Mouse (Mus musculus) spleen, adult 2 months (tissue): ENCODE results near the gene Irf2. TPM values are rescaled to one million over a fixed set of nuclear protein-coding genes. Genes with fewer than 3 reads are reported as not detected.

Experiments used
- DNase-seq, 2 experiments: peaks; one replicate each; pipeline versions ENCODE4 v3.0.0 to v3.0.0-alpha.2; 2012 to 2021; ENCODE audit warnings: low spot score in 2 of 2, low read depth in 1 of 2
- H3K27ac ChIP-seq: fragments of 200-500 bp; 2 replicates; pipeline ENCODE4 v1.5.1; 2012; ENCODE audit warnings: low read length, inconsistent platforms; ENCODE audit not compliant: insufficient read depth
- H3K27me3 ChIP-seq: fragments of 200-500 bp; 2 replicates; pipeline ENCODE4 v1.6.1; 2012; ENCODE audit warnings: mild to moderate bottlenecking, moderate library complexity, low read length, inconsistent platforms; ENCODE audit not compliant: control insufficient read depth, insufficient read depth
- H3K36me3 ChIP-seq: fragments of 200-500 bp; 2 replicates; pipeline ENCODE4 v1.6.1; 2012; ENCODE audit warnings: mild to moderate bottlenecking, low read length, inconsistent platforms; ENCODE audit not compliant: control insufficient read depth, insufficient read depth
- H3K4me1 ChIP-seq: fragments of 200-500 bp; 2 replicates; pipeline ENCODE4 v1.6.1; 2011; ENCODE audit warnings: inconsistent platforms; ENCODE audit not compliant: control insufficient read depth, insufficient read depth, insufficient read length
- H3K4me3 ChIP-seq: fragments of 200-500 bp; 2 replicates; pipeline ENCODE4 v1.5.1; 2011; ENCODE audit warnings: mild to moderate bottlenecking, inconsistent platforms; ENCODE audit not compliant: insufficient read depth, insufficient read length; ENCODE audit errors: extremely low read depth
- CTCF ChIP-seq: fragments of 200-500 bp; IDR thresholded peaks from 2 replicates; pipeline ENCODE4 v1.5.1; 2011; ENCODE audit warnings: mild to moderate bottlenecking, inconsistent platforms; ENCODE audit not compliant: insufficient read depth, insufficient read length, insufficient replicate concordance; ENCODE audit errors: extremely low read depth
- POLR2A ChIP-seq: fragments of 200-500 bp; IDR thresholded peaks from 2 replicates; pipeline ENCODE4 v1.6.1; 2011; ENCODE audit warnings: low read depth, low read length, inconsistent platforms
- whole genome bisulfite sequencing: fragments of 180-500 bp; shearing (Covaris S2); methylation state at CpG from one replicate; pipeline ENCODE4 v1.1.7; 2018; 5-methylcytosine and 5-hydroxymethylcytosine counted together
- polyA plus RNA-seq: library from polyadenylated mRNA; depleted of rRNA; stranded (reverse); fragments of >200 nt; gene quantifications from 2 replicates; pipeline ENCODE4 v1.2.3, GENCODE M21; 2012

Irf2 gene
- polyA plus RNA-seq, 1 experiment, result 28.8 TPM

- Histone ChIP-seq H3K4me3 (no peak overlapping the region), H3K27ac (no peak overlapping the region), H3K36me3 (peaks cover 3% of the 10 kb centered on the region; the same call in 1 of the 2 replicates), H3K4me1 (peaks cover 3% of the 10 kb centered on the region), H3K27me3 (no peaks in the 10 kb centered on the region)
- 89% methylated on average over 3 of the region's 3 CpGs for WGBS
- TF ChIP-seq POLR2A, result no peak
- no peak for TF ChIP-seq CTCF
- no peak for DNase-seq
These were observed 3.3 kb upstream of the Irf2 start for GRCm38 (mm10) chr8:46736260-46736659.

- 82% methylated on average over 10 of the region's 10 CpGs for WGBS
- no peak overlapping the region for H3K27ac ChIP-seq
- peaks cover 3% of the 10 kb centered on the region; the same call in 1 of the 2 replicates for H3K36me3 ChIP-seq
- no peaks in the 10 kb centered on the region for H3K27me3 ChIP-seq
- TF ChIP-seq POLR2A, result no peak
- no peak for TF ChIP-seq CTCF
- H3K4me1 ChIP-seq, result peaks cover 3% of the 10 kb centered on the region
- H3K4me3 ChIP-seq, result no peak overlapping the region
- DNase-seq, result no peak
These were observed 2.1 kb upstream of the Irf2 start for GRCm38 (mm10) chr8:46737421-46737820.

GRCm38 (mm10) chr8:46737907-46738306 is 1.6 kb upstream of the Irf2 start:
- peaks cover 3% of the 10 kb centered on the region for H3K4me1 ChIP-seq
- TF ChIP-seq POLR2A, result no peak
- no peak for TF ChIP-seq CTCF
- peaks cover 3% of the 10 kb centered on the region; the same call in 1 of the 2 replicates for H3K36me3 ChIP-seq
- peak overlapping the region; percentile 63 for H3K27ac ChIP-seq
- DNase-seq, result no peak
- WGBS, result 46% methylated on average over 3 of the region's 3 CpGs
- no peaks in the 10 kb centered on the region for H3K27me3 ChIP-seq
- peak overlapping the region; percentile 81; the same call in 1 of the 2 replicates for H3K4me3 ChIP-seq

GRCm38 (mm10) chr8:46738601-46739000 is 931 bp upstream of the Irf2 start:
- WGBS, result 10% methylated on average over 5 of the region's 5 CpGs
- Histone ChIP-seq H3K27ac (peak overlapping the region; percentile 98), H3K36me3 (peaks cover 3% of the 10 kb centered on the region; the same call in 1 of the 2 replicates), H3K27me3 (no peaks in the 10 kb centered on the region), H3K4me1 (peaks cover 3% of the 10 kb centered on the region), H3K4me3 (peak overlapping the region; percentile 81)
- no peak for DNase-seq
- no peak for TF ChIP-seq CTCF
- TF ChIP-seq POLR2A, result no peak

- Histone ChIP-seq H3K27ac (peak overlapping the region; percentile 100), H3K4me1 (peaks cover 3% of the 10 kb centered on the region), H3K4me3 (peak overlapping the region; percentile 77), H3K36me3 (peaks cover 3% of the 10 kb centered on the region; the same call in 1 of the 2 replicates), H3K27me3 (no peaks in the 10 kb centered on the region)
- peak; percentile 29; the same call in 1 of the 2 replicates for TF ChIP-seq POLR2A
- no peak for TF ChIP-seq CTCF
- under 1% methylated on average over 22 of the region's 22 CpGs for WGBS
- peak in 1 of 2 experiments; percentile 16 for DNase-seq
These were observed 502 bp downstream of the Irf2 start for GRCm38 (mm10) chr8:46739956-46740512.

GRCm38 (mm10) chr8:46740513-46741280 is 1.2 kb downstream of the Irf2 start:
- H3K4me3 ChIP-seq, result peak overlapping the region; percentile 77
- peaks cover 3% of the 10 kb centered on the region for H3K4me1 ChIP-seq
- H3K36me3 ChIP-seq, result peaks cover 3% of the 10 kb centered on the region; the same call in 1 of the 2 replicates
- DNase-seq, result peak in 1 of 2 experiments; percentile 73
- H3K27ac ChIP-seq, result peak overlapping the region; percentile 100
- WGBS, result 1% methylated on average over 80 of the region's 97 CpGs
- no peaks in the 10 kb centered on the region for H3K27me3 ChIP-seq
- TF ChIP-seq CTCF (no peak), POLR2A (peak; percentile 14)
